Mouse (Mus musculus) heart, adult 18-20 months (tissue): ENCODE data around the gene P3h3. TPM values are rescaled to one million over a fixed set of nuclear protein-coding genes. Genes with fewer than 3 reads are reported as not detected.
"Not testable (repeated sequence)": the region's sequence is repeated elsewhere in the genome, so short reads cannot be mapped to it uniquely, and the experiment has no call there.

Source experiments
- DNase-seq, 2 experiments: peaks; one replicate each; pipeline ENCODE4 v3.0.0; 2021 to 2022; ENCODE audit warnings: mixed read lengths in 1 of 2
- total RNA-seq, 2 experiments: library from RNA; stranded (reverse); gene quantifications; 2 replicates each; pipeline ENCODE4 v1.2.3; 2021

Gene P3h3
- total RNA-seq, 2 experiments from 2014 or later = 8.2 to 8.3 TPM

DNA sequence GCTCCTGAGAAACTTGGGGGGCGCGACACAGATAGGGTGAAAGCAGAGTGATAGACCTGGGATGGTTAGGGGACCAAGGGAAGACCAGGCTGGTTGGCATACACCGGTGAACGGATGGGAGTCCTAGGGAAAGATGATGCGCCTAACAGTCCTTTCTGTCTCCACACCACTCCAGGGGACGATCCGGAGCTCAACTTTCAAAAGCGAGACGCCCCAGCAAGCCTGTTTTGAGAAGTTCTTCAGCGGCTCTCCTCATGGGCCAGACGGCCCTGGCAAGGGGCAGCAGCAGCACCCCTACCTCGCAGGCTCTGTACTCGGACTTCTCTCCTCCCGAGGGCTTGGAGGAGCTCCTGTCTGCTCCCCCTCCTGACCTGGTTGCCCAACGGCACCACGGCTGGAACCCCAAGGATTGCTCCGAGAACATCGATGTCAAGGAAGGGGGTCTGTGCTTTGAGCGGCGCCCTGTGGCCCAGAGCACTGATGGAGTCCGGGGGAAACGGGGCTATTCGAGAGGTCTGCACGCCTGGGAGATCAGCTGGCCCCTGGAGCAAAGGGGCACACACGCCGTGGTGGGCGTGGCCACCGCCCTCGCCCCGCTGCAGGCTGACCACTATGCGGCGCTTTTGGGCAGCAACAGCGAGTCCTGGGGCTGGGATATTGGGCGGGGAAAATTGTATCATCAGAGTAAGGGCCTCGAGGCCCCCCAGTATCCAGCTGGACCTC, 48.3 kb downstream of the P3h3 start:
- peak; percentile 89 to 92 for DNase-seq

DNA sequence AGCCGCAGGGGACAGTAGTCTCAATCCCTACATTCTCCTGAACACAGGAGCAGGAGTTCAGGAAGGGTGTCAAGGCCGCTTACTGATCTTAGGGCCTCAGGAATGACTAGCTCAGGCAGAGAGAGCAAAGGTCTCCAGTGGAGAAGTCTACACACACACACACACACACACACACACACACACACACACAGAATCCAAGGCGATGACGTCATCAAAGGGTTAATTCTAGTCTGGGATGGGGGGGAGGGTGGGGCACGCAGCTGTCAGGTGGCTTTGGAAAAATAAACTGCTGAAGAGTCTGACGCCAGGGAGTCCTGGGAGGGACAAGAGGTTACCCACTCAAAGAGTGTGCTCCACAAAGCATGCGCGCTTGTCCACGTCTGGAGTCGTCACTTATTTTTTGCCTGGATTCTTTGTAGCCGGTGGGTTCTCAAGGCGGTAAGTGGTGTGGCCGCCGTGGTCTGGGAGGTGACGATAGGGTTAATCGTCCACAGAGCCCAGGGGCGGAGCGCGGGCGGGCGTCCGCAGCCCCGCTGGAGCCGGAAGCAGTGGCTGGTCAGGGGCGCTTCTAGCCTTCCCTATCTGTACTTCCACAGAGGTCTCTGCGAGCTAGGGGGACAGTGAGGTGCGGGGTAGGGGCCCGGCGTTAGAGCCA, 49.1 kb downstream of the P3h3 start, which contains the start of gene Spsb2:
Gene Spsb2, plus strand, starts transcription at position 304 of the 655 bp plus-strand sequence.
- peak; percentile 83 to 85 for DNase-seq

GRCm38 (mm10) chr6:124807986-124808357, 49.6 kb downstream of the P3h3 start:
- no peak for DNase-seq

- no peak for DNase-seq
Measured at GRCm38 (mm10) chr6:124807366-124807765, 50.2 kb downstream of the P3h3 start.

DNA sequence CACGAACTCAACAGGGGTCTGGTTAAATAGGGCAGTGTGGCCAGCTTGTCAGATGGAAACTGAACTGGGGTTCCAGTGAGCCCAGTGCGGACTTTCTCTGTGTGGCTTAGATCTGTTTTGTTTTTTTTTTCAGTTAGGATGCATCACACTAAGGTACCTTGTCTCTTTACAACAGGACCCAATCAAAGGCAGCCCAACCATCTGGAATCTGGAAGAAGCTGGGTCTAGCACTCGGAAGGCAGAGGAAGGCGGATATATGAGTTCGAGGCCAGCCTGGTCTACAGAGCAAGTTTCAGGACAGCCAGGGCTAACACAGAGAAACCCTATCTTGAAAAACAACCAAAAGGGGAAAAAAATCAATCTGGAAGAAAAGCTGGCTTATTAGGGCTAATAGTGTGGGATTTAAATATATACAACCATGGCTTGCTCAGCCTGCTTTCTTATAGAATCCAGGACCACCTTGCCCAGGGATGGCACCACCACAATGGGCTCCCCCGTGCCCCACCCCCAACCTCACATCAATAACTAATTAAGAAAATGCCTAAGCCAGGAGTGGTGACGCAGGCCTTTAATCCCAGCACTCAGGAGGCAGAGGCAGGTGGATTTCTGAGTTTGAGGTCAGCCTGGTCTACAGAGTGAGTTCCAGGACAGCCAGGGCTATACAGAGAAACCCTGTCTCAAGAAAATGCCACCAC, 51.0 kb downstream of the P3h3 start:
- no peak for DNase-seq

DNA sequence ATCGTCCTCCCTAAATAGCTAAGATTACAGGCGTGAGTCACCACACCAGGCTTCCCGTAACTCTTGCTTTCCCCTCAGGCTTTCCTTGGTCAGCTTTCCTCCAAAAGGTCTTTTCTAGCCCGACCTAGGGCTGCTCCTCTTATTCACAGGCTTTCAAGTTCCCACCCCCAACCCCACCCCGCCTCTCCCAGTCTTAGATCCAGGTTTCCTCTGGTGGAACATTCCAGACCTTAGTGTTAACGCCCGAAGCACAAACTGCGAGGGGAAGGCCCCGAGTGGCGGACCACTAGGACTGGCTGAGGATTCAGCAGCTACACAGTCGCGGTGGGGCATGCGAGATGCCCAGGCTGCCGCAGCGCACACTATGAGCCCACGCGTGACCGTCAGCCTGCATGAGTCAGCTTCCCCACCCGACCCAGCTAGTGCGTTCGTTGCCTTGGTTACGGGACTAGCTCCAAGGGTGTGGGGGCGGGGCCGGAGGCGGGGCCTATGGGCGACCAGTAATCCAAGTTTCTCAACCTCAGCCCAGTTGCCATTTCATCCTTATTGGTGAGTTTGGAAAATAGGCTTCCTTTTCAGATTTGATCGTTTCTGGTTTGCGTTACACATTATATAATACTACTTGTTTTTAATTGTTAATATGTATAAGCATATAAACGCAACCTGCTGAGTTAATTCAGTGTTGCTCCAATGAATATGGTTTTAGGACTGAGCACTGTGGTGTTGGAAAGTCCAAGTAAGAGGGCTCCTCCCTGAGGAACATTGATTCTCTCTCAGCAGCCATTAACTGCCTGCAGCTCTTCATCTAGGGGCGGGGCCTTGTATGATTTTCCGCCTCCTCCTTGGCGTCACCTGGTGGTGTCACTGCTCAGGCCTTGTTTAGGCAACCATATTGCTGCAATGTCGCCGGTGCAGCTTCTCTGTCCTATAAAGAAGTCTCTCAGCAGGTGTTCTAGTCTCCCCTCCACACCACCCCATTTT, 51.9 kb downstream of the P3h3 start:
- peak; percentile 95 to 99 for DNase-seq

GRCm38 (mm10) chr6:124804341-124804740, 53.2 kb downstream of the P3h3 start:
- DNase-seq = no peak

- not testable (repeated sequence) for DNase-seq
Measured at GRCm38 (mm10) chr6:124803691-124804090, 53.9 kb downstream of the P3h3 start.

- DNase-seq = no peak
Measured at GRCm38 (mm10) chr6:124803061-124803460, 54.5 kb downstream of the P3h3 start.

- DNase-seq = not testable (repeated sequence)
Measured at GRCm38 (mm10) chr6:124802400-124802799, 55.2 kb downstream of the P3h3 start.

- DNase-seq = no peak
Measured at GRCm38 (mm10) chr6:124796200-124796599, 61.4 kb downstream of the P3h3 start.

GRCm38 (mm10) chr6:124795781-124796180, 61.8 kb downstream of the P3h3 start:
- DNase-seq = no peak

GRCm38 (mm10) chr6:124791911-124792310, 65.6 kb downstream of the P3h3 start:
- DNase-seq = no peak

Other genes with a start within 250 kb of the P3h3 start
- gene C1s2, start 221.7 kb downstream of the P3h3 start, total RNA-seq = under 1 TPM; 0.57 to 0.90 TPM
- 10 to 100 TPM; 37.3 to 38.3 TPM for gene Lpcat3, start 194.7 kb downstream of the P3h3 start, total RNA-seq
- gene Emg1, start 145.6 kb downstream of the P3h3 start, total RNA-seq = 10 to 100 TPM; 78.1 to 80.8 TPM
- gene Phb2, start 145.4 kb downstream of the P3h3 start, total RNA-seq = 100 to 1,000 TPM; 277 to 319 TPM
- 10 to 100 TPM in 1 of 2 experiments, 1 to 10 TPM in 1; 3.0 to 12.9 TPM for gene Ptpn6, start 119.0 kb downstream of the P3h3 start, total RNA-seq
- gene Grcc10, start 116.4 kb downstream of the P3h3 start, total RNA-seq = 100 to 1,000 TPM; 277 to 290 TPM
- not detected for gene Gm45234, start 101.7 kb downstream of the P3h3 start, total RNA-seq
- 10 to 100 TPM; 41.1 to 46.9 TPM for gene Atn1, start 101.2 kb downstream of the P3h3 start, total RNA-seq
- 1 to 10 TPM; 2.5 to 2.7 TPM for gene Eno2, start 88.1 kb downstream of the P3h3 start, total RNA-seq
- under 1 TPM; 0.55 to 0.82 TPM for gene Lrrc23, start 78.0 kb downstream of the P3h3 start, total RNA-seq
- 1 to 10 TPM; 2.7 to 3.0 TPM for gene Spsb2, start 49.1 kb downstream of the P3h3 start, total RNA-seq
- 1,000 to 10,000 TPM in 1 of 2 experiments, 100 to 1,000 TPM in 1; 897 to 1,017 TPM for gene Tpi1, start 43.5 kb downstream of the P3h3 start, total RNA-seq
- gene Usp5, start 28.3 kb downstream of the P3h3 start, total RNA-seq = 10 to 100 TPM; 74.6 to 78.6 TPM
- gene Cdca3, start 28.2 kb downstream of the P3h3 start, total RNA-seq = under 1 TPM; 0.54 to 0.55 TPM
- gene Gnb3, start 17.5 kb downstream of the P3h3 start, total RNA-seq = 10 to 100 TPM; 14.1 to 14.6 TPM
- gene Gpr162, start 6.2 kb upstream of the P3h3 start, total RNA-seq = under 1 TPM; 0.36 to 0.84 TPM
- gene Cd4, start 30.5 kb upstream of the P3h3 start, total RNA-seq = 1 to 10 TPM in 1 of 2 experiments, under 1 TPM in 1; 0.50 to 3.7 TPM
- under 1 TPM; 0.23 to 0.35 TPM for gene Lag3, start 54.0 kb upstream of the P3h3 start, total RNA-seq
- 100 to 1,000 TPM; 135 to 139 TPM for gene Ptms, start 62.4 kb upstream of the P3h3 start, total RNA-seq
- 100 to 1,000 TPM; 185 to 191 TPM for gene Mlf2, start 73.6 kb upstream of the P3h3 start, total RNA-seq
- 100 to 1,000 TPM in 1 of 2 experiments, 10 to 100 TPM in 1; 94.3 to 102 TPM for gene Cops7a, start 107.8 kb upstream of the P3h3 start, total RNA-seq
- gene Pianp, start 138.9 kb upstream of the P3h3 start, total RNA-seq = under 1 TPM; 0.62 to 0.80 TPM
- 10 to 100 TPM; 20.5 to 20.6 TPM for gene Zfp384, start 151.4 kb upstream of the P3h3 start, total RNA-seq
- gene Ing4, start 182.0 kb upstream of the P3h3 start, total RNA-seq = 10 to 100 TPM; 22.4 to 26.6 TPM
- gene Acrbp, start 191.9 kb upstream of the P3h3 start, total RNA-seq = 1 to 10 TPM in 1 of 2 experiments, under 1 TPM in 1; 0.99 to 2.7 TPM
- gene Lpar5, start 210.2 kb upstream of the P3h3 start, total RNA-seq = under 1 TPM; 0.25 to 0.62 TPM
- gene Chd4, start 238.2 kb upstream of the P3h3 start, total RNA-seq = 100 to 1,000 TPM; 105 to 111 TPM